Mouse (Mus musculus) stomach, postnatal 0 days (tissue): ENCODE results near the gene Foxe1.

Source experiments
- CTCF ChIP-seq: IDR thresholded peaks from 2 replicates; pipeline ENCODE4 v1.5.1; 2016; ENCODE audit warnings: antibody characterized with exemption, low read depth, mild to moderate bottlenecking, moderate library complexity
- EP300 ChIP-seq: optimal IDR thresholded peaks from 2 replicates; pipeline ENCODE3; 2016; ENCODE audit warnings: antibody characterized with exemption

DNA sequence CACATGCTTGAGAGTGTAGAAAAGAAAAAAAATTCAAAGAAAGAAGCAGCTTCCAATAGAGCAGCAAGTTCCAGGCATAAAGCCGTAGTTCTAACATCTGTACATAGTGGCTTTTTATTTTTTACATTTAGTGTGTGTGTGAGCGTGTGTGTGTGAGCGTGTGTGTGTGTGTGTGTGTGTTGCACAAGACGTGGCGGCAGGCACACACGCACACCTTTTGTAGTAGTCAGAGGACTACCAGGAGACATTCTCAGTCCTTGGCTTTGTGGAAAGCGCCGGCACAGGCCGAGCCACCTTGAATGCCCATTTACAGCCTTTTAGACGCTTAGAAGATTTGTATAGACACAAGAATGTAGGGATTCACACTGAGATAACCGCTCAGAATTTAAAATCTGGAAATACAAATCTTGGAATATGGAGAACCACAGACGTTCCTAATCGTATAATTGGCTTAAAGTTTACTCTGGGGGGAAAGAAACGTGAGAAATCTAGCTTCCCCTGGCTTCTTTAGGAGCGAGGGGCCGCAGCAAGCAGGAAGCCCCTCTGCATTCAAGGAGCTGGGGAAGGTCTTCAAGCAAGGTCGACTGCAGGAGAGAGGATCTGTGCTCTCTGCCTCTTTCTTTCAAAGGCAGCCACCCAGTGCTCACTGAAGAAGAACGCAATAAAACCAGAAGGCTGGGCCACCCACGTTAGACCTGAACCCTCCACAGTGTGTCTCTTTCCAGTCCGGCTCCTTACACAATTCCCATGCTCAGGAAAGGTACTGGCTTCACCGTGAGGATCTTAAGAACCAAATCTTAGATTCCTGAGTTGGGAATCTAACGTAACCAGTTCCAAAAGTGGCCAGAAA is 1.4 kb upstream of the Foxe1 start:
- TF ChIP-seq CTCF (no peak), EP300 (no peak)
